Mouse (Mus musculus): Measurements from ENCODE around the gene Nrxn3. TPM values are rescaled to one million over a fixed set of nuclear protein-coding genes. Genes with fewer than 3 reads are reported as not detected.

The Nrxn3 gene
- polyA plus RNA-seq, 1 experiment from 2014 or later = 87.0 TPM

DNA sequence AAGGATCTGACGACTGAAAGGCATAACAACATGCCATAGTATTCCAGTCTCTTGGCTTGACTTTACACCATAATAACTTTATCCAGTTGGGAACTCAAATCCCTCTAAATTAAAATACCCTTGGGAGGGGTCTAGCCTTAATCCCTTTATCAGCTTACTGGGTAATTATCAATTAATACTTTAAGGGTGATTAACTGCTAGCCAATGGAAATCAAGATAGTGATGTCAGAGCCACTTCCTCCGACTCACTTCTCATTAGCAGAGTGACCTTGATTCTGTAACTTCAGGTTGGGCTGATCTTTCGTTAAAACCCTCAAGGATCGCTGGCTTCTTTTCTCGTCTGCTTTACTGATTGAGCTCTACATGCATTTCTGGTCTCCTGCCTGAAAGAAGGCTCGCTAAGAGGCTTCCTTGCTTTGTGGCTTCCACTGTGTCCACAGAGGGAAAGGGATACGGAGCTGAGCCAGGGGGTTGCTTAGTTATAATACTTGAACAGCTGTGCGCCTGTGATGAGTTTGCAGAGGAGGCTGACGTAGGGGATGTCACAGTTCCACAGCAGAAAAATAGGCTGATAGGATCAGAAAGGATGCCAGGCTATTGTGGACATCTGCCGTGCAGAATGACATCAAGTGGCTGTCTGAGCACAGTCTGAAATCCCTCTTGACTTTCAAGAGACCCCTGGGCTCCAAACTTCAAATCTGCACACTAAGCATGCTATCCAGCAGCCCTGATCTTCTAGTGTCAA lies 352.0 kb downstream of the Nrxn3 start:
- ATAC-seq = peak; percentile 76
- Histone ChIP-seq H3K9ac (ENCODE audit: low read depth, low read length) (no peak overlapping the region), H3K9me3 (replicated peaks; ENCODE audit: control insufficient read depth, low read length, poor library complexity, severe bottlenecking) (no peaks in the 10 kb centered on the region), H3K4me2 (ENCODE audit: low read length) (0 out of 2 replicates have a peak overlapping the region, but pooled peaks have one; percentile 18), H3K27ac (ENCODE audit: low read length) (no peak overlapping the region), H3K27me3 (ENCODE audit: control insufficient read depth, insufficient read depth, low read depth, low read length) (no peaks in the 10 kb centered on the region), H3K4me1 (ENCODE audit: control insufficient read depth, insufficient read depth, low read length) (peaks cover 11% of the 10 kb centered on the region; the same call in 1 of the 2 replicates), H3K36me3 (ENCODE audit: control insufficient read depth, insufficient read depth, low read length) (no peaks in the 10 kb centered on the region), H3K4me3 (ENCODE audit: low read depth, low read length) (no peak overlapping the region)
- 5% methylated on average over 10 of the region's 10 CpGs for WGBS

DNA sequence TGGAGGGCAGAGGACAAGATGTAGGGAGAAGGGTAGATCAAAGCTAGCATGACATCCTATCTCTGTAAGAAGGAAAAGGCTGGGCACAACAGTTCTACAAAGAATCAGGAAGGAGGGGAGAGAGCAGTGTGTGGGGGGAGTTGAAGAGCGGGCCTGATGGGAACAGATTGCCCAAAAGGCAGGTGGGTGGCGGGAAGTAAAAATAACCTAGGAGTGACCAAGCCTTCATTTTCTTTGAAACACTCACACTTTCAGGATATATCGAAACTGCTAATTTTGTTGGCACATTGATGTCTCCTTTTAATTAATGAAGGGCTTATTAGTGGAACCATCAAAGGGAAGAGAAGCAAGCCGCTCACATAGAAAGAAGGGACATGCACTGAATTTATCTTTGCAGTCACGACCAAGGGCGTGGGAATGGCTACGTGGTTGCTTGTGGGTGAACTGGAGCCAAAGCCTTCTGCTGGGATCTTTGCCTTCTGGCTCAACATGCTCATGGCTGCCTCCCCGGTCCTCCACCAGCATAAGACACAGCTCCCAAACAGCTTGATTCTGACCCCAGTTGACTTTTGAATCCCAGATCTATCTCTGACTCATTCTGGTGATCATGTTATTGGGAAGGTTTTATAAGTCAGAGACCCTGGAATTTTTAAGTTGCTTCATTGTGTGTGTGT lies 371.3 kb downstream of the Nrxn3 start:
- 86% methylated on average over 8 of the region's 8 CpGs for WGBS
- no peak for ATAC-seq
- Histone ChIP-seq H3K4me2 (ENCODE audit: low read length) (no peak overlapping the region), H3K9ac (ENCODE audit: low read depth, low read length) (no peak overlapping the region), H3K4me1 (ENCODE audit: control insufficient read depth, insufficient read depth, low read length) (no peaks in the 10 kb centered on the region), H3K27me3 (ENCODE audit: control insufficient read depth, insufficient read depth, low read depth, low read length) (no peaks in the 10 kb centered on the region), H3K4me3 (ENCODE audit: low read depth, low read length) (no peak overlapping the region), H3K36me3 (ENCODE audit: control insufficient read depth, insufficient read depth, low read length) (no peaks in the 10 kb centered on the region), H3K27ac (ENCODE audit: low read length) (no peak overlapping the region), H3K9me3 (replicated peaks; ENCODE audit: control insufficient read depth, low read length, poor library complexity, severe bottlenecking) (no peaks in the 10 kb centered on the region)

DNA sequence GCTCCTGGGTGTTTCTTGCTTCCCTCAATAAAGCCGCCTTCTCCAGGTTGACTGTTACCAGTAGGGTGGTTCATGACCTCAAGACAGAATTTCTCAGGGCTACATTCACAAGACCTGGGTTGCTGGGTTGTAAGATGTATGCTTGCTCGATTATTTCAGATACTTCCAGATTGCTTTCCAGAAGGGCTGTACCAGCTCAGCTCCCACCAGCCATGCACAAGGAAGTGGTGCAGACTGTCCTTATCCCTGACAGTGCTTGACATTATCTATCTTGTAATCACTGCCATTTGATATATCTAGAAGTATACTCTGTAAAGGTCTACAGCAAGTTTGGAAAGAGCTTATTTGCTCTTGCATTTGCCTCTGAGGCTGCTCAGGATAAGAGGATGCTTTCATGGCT lies 374.9 kb downstream of the Nrxn3 start:
- ATAC-seq = no peak
- WGBS = 96% methylated on average over 2 of the region's 2 CpGs
- no peaks in the 10 kb centered on the region for H3K9me3 ChIP-seq (replicated peaks; ENCODE audit: control insufficient read depth, low read length, poor library complexity, severe bottlenecking)
- no peak overlapping the region for H3K27ac ChIP-seq (ENCODE audit: low read length)
- H3K4me3 ChIP-seq (ENCODE audit: low read depth, low read length) = no peak overlapping the region
- H3K27me3 ChIP-seq (ENCODE audit: control insufficient read depth, insufficient read depth, low read depth, low read length) = no peaks in the 10 kb centered on the region
- H3K9ac ChIP-seq (ENCODE audit: low read depth, low read length) = no peak overlapping the region
- H3K4me1 ChIP-seq (ENCODE audit: control insufficient read depth, insufficient read depth, low read length) = no peaks in the 10 kb centered on the region
- H3K4me2 ChIP-seq (ENCODE audit: low read length) = no peak overlapping the region
- H3K36me3 ChIP-seq (ENCODE audit: control insufficient read depth, insufficient read depth, low read length) = no peaks in the 10 kb centered on the region

DNA sequence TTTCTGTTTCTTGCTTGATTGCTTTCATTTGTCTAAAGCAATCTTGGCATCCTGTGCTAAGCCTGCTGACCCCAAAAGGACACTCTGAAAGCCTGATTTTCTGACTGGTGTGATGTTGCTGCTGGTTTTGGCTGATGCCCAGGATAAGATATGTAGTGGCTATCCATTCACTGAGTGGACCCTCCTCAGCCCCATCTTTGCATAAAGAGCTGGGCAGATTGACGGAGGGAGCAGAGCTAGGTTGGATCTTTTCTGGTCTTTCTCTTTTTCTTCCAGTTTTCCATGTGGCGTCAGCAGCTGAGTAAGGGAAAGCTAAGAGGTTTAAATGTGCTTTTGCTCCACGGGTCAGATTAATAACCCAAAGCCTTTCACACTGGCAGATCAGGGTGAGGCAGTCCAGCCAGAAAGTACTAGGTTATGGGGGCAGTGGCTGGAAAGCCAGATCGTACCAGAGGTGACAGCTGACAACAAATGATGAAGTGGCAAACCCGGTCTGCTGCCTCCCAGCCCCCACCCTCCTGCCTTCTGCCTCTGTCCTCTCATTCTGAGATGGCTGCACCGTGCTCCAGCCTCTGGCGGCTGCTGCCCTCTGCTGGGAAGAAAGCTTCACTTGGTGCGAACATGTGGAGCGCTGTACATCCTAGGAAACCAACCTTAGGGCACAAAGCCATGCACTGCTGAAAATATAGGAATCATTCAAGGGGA lies 383.5 kb downstream of the Nrxn3 start:
- H3K4me1 ChIP-seq (ENCODE audit: control insufficient read depth, insufficient read depth, low read length) = peaks cover 8% of the 10 kb centered on the region; the same call in 1 of the 2 replicates
- peak overlapping the region; percentile 48 for H3K4me2 ChIP-seq (ENCODE audit: low read length)
- H3K4me3 ChIP-seq (ENCODE audit: low read depth, low read length) = peak overlapping the region; percentile 11; the same call in 1 of the 2 replicates
- no peaks in the 10 kb centered on the region for H3K9me3 ChIP-seq (replicated peaks; ENCODE audit: control insufficient read depth, low read length, poor library complexity, severe bottlenecking)
- peak overlapping the region; percentile 19; the same call in 1 of the 2 replicates for H3K27ac ChIP-seq (ENCODE audit: low read length)
- ATAC-seq = peak; percentile 96
- no peaks in the 10 kb centered on the region for H3K27me3 ChIP-seq (ENCODE audit: control insufficient read depth, insufficient read depth, low read depth, low read length)
- H3K9ac ChIP-seq (ENCODE audit: low read depth, low read length) = peak overlapping the region; percentile 42; the same call in 1 of the 2 replicates
- 4% methylated on average over 9 of the region's 9 CpGs for WGBS
- H3K36me3 ChIP-seq (ENCODE audit: control insufficient read depth, insufficient read depth, low read length) = no peaks in the 10 kb centered on the region

DNA sequence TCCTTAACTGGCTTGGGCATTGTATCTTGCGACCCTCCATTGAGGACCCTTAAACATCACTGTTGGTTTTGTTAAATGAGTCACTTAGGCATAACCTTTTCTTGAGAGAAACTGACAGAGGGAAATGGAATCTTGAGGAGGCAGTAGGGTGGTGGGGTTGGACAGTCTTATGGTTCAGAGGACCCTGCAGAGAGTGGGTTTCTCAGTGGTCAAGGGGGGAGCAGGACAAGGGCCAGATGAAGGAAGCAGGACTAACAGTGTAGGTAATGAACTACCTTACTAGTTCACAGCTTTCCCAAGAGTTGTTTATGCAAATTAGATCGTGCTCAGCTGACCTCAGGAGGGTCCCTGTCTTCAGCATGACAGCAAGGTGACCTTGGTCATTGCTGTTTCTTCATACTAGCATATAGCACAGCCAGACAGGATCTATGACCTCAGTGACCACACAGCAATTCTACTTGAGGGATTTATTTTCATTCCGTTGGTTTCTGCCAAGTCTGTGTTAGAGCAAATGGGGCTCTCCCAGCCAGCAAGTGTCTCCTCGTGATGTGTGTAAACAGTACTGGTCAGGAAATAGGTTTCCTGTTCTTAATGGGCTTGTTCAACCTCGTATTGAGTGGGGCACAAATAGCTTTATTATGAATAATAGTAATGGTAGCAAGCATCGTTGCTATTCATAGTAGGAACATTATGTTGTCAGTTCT lies 384.4 kb downstream of the Nrxn3 start:
- Histone ChIP-seq H3K27me3 (ENCODE audit: control insufficient read depth, insufficient read depth, low read depth, low read length) (no peaks in the 10 kb centered on the region), H3K4me1 (ENCODE audit: control insufficient read depth, insufficient read depth, low read length) (peaks cover 8% of the 10 kb centered on the region; the same call in 1 of the 2 replicates), H3K9me3 (replicated peaks; ENCODE audit: control insufficient read depth, low read length, poor library complexity, severe bottlenecking) (no peaks in the 10 kb centered on the region), H3K4me2 (ENCODE audit: low read length) (no peak overlapping the region; the same call in 1 of the 2 replicates), H3K36me3 (ENCODE audit: control insufficient read depth, insufficient read depth, low read length) (no peaks in the 10 kb centered on the region), H3K9ac (ENCODE audit: low read depth, low read length) (no peak overlapping the region), H3K4me3 (ENCODE audit: low read depth, low read length) (no peak overlapping the region), H3K27ac (ENCODE audit: low read length) (0 out of 2 replicates have a peak overlapping the region, but pooled peaks have one; percentile 19)
- no peak for ATAC-seq
- WGBS = 74% methylated on average over 6 of the region's 6 CpGs

DNA sequence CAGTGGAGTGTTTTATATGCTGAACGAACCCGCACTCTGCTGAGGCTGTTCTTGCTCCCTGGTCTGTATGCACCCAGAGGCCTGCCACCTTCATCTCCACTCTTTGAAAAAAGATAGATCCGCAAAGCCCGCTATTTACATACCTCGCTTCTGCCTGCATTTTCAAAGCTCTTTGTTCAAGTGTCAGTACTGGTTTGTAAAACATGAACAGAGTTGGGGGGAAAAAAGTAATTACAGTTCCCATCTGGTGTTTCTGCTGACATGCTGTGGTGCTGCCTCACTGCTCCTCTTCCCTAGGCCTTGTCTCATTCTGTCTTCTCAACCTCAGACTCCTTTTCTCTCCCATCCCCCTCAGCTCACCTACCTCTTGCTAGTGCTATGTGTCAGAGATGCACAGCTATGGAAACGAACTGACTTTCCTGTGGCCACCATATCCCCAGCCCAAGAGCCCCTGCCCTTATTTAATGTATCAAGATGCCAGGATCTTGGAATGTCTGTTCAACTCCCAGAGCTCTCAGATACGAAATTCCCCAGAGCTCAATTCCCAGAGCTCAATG lies 387.2 kb downstream of the Nrxn3 start:
- H3K4me2 ChIP-seq (ENCODE audit: low read length) = no peak overlapping the region
- no peaks in the 10 kb centered on the region for H3K27me3 ChIP-seq (ENCODE audit: control insufficient read depth, insufficient read depth, low read depth, low read length)
- no peaks in the 10 kb centered on the region for H3K9me3 ChIP-seq (replicated peaks; ENCODE audit: control insufficient read depth, low read length, poor library complexity, severe bottlenecking)
- no peak overlapping the region for H3K4me3 ChIP-seq (ENCODE audit: low read depth, low read length)
- H3K27ac ChIP-seq (ENCODE audit: low read length) = no peak overlapping the region
- ATAC-seq = no peak
- no peaks in the 10 kb centered on the region for H3K36me3 ChIP-seq (ENCODE audit: control insufficient read depth, insufficient read depth, low read length)
- 47% methylated on average over 7 of the region's 7 CpGs for WGBS
- H3K4me1 ChIP-seq (ENCODE audit: control insufficient read depth, insufficient read depth, low read length) = peaks cover 8% of the 10 kb centered on the region; the same call in 1 of the 2 replicates
- H3K9ac ChIP-seq (ENCODE audit: low read depth, low read length) = no peak overlapping the region

DNA sequence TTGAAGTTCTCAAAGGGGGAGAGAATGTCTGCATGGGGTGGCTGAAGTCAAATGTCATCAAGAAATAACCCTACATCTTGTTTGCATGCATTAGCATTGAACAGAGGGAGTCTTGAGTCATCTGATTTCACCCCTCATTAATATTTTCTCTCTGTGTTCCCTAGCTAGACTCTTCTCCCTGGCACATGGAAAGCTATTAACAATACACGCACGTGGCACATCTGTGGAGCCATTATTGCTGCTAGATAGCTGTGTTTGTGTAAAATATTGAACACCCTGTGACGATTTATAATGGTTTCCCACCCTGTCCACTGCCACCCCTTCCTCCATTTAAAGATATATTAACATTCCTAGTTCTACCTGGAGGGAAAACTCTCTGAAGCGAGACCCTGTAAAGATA lies 405.9 kb downstream of the Nrxn3 start:
- ATAC-seq = peak; percentile 28; the same call in 1 of the 2 replicates
- 58% methylated on average over 4 of the region's 4 CpGs for WGBS
- H3K9ac ChIP-seq (ENCODE audit: low read depth, low read length) = no peak overlapping the region

DNA sequence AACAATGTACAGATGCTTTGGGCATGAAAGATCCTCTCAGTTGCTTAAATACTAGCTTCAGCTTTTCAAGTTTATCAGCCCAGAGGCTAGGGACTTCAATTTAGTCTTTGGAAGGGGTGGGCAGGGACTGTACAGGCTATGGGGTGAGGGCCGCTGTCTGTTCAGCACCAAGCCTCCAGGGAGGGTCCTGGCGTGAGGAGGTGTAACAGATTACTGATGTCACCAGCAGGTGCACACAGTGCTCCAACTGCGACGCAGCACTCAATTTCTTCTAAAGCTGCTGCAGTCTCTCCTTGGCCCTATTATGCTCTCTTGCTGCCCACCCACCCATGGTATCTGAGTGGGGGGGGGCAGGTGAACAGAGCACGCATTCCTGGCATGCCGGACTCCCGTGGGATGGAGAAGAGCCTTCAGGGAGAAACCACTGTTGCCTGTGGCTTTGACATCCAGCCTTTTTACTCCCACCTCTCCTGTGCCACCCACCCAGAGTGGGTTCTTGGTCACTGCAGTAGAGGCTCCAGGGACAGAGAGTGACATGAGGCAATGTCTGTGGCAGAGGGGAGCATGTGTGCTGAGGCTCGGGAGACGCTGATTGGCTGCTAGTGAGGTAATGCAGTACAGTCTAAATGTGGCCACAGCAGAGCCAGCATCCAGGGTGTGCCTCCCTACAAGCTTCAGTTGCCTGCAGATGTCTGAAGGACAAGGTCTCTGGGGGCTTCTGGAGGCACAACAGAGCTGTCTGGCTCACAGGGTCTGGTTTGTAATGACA lies 406.6 kb downstream of the Nrxn3 start:
- H3K27me3 ChIP-seq (ENCODE audit: control insufficient read depth, insufficient read depth, low read depth, low read length) = no peaks in the 10 kb centered on the region
- H3K27ac ChIP-seq (ENCODE audit: low read length) = peak overlapping the region; percentile 5; the same call in 1 of the 2 replicates
- no peaks in the 10 kb centered on the region for H3K9me3 ChIP-seq (replicated peaks; ENCODE audit: control insufficient read depth, low read length, poor library complexity, severe bottlenecking)
- ATAC-seq = peak; percentile 77
- no peak overlapping the region for H3K4me3 ChIP-seq (ENCODE audit: low read depth, low read length)
- H3K36me3 ChIP-seq (ENCODE audit: control insufficient read depth, insufficient read depth, low read length) = no peaks in the 10 kb centered on the region
- no peak overlapping the region for H3K9ac ChIP-seq (ENCODE audit: low read depth, low read length)
- H3K4me1 ChIP-seq (ENCODE audit: control insufficient read depth, insufficient read depth, low read length) = peaks cover 5% of the 10 kb centered on the region; the same call in 1 of the 2 replicates
- no peak overlapping the region for H3K4me2 ChIP-seq (ENCODE audit: low read length)
- 59% methylated on average over 9 of the region's 9 CpGs for WGBS

More for the DNA sequence above, 405.9 kb downstream of the Nrxn3 start:
- Histone ChIP-seq H3K4me1 (ENCODE audit: control insufficient read depth, insufficient read depth, low read length) (peaks cover 5% of the 10 kb centered on the region; the same call in 1 of the 2 replicates), H3K27ac (ENCODE audit: low read length) (no peak overlapping the region), H3K27me3 (ENCODE audit: control insufficient read depth, insufficient read depth, low read depth, low read length) (no peaks in the 10 kb centered on the region), H3K9me3 (replicated peaks; ENCODE audit: control insufficient read depth, low read length, poor library complexity, severe bottlenecking) (no peaks in the 10 kb centered on the region), H3K4me3 (ENCODE audit: low read depth, low read length) (no peak overlapping the region), H3K4me2 (ENCODE audit: low read length) (no peak overlapping the region), H3K36me3 (ENCODE audit: control insufficient read depth, insufficient read depth, low read length) (no peaks in the 10 kb centered on the region)
